Mouse (Mus musculus) CD4-positive, CD25-positive, alpha-beta regulatory T cell, adult 2 months (primary cell): ENCODE data around the gene Slc9a7.

Source experiments
- DNase-seq: peaks from one replicate; pipeline ENCODE4 v3.0.0-alpha.2; 2012; ENCODE audit warnings: low read depth, low spot score

The Slc9a7 gene

GRCm38 (mm10) chrX:20291282-20292039 lies at the start of gene Slc9a7:
TSS of gene Slc9a7 (minus strand) at chrX:20291807.
- peak; percentile 80 for DNase-seq

- peak; percentile 71 for DNase-seq
These were observed 44.1 kb upstream of the Slc9a7 start for GRCm38 (mm10) chrX:20335722-20336121.

DNA sequence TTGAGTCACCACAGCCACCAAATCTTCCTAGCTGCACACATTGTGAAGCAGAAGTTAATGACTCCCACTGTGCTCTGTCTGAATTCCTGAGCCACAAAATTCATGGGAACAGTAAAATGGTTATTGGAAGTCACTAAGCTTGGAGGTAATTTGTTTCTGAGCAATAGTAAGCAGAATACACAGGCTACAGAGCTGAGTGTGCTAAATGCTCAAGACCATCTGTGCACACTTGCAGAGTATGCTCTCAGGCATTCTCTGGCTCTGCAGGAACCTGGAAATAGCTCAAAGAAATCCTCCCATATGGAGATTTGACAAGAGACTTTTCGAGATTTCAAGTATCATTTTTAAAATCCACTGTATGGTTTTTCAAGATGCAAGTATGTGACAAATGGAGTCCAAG lies 41.1 kb upstream of the Slc9a7 start:
- no peak for DNase-seq

DNA sequence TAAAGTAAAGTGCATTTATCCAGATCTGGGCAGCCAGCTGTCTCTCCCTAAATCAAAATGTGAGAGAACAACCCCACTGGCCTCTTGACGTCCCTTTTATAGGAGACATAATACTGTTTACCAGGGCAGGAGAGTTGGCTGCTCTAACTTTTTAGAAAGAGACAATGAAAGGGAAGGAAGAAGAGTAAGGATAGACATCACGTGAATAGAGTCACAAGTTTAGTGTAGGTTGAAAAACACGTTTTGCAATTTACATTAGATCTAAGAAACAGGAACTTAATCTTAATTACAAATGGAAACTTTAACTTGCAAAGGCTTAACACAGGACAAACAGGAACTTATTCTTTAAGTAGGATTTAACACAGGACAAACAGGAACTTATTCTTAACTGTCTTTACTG lies 15.6 kb upstream of the Slc9a7 start:
- peak; percentile 3 for DNase-seq

DNA sequence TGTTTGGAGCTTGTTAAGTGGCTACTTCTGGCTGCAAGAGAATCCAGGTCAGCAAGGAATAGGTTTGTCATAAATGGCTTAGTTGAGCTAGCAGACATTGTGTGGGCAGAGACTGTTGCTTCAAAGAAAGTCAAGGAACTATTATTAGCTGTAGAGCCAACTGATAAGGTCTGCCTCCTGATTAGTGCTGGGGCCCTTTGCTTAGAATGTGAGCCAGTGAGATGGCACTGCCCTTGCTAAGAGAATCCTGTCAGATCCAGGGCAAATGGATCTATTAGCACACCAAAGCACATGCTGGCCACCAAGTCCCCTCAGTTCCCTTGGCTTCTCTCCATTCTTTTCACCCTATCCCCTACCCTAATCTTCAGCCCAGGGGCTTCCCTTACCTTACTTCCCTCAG lies 14.3 kb upstream of the Slc9a7 start:
- DNase-seq, result no peak

- DNase-seq, result no peak
These were observed 11.7 kb upstream of the Slc9a7 start for GRCm38 (mm10) chrX:20303280-20303679.

GRCm38 (mm10) chrX:20292040-20292417 lies 422 bp upstream of the Slc9a7 start:
- no peak for DNase-seq

- DNase-seq, result peak; percentile 44
These were observed 892 bp downstream of the Slc9a7 start for GRCm38 (mm10) chrX:20290715-20291114.

- peak; percentile 6 for DNase-seq
These were observed 2.9 kb downstream of the Slc9a7 start for GRCm38 (mm10) chrX:20288674-20289073.

DNA sequence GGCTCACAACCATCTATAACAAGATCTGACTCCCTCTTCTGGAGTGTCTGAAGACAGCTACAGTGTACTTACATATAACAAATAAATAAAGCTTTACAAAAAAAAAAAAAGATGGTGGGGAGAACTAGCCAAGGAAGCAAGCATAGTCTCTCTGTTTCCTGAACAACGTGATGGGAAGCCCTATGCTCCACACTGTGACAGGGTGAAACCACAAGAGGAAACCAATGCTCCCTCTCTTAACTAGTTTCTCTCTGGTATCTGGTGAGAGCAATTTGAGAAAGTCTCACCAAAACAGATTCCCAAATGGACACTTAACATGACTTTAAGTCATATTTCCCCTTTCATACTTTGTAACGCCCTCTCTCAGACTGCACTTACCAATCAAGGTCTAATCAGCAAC lies 5.4 kb downstream of the Slc9a7 start:
- DNase-seq, result no peak

GRCm38 (mm10) chrX:20279424-20279823 lies 12.2 kb downstream of the Slc9a7 start:
- peak; percentile 7 for DNase-seq

- no peak for DNase-seq
These were observed 17.8 kb downstream of the Slc9a7 start for GRCm38 (mm10) chrX:20273854-20274253.

- DNase-seq, result peak; percentile 31
These were observed 19.6 kb downstream of the Slc9a7 start for GRCm38 (mm10) chrX:20271980-20272379.

DNA sequence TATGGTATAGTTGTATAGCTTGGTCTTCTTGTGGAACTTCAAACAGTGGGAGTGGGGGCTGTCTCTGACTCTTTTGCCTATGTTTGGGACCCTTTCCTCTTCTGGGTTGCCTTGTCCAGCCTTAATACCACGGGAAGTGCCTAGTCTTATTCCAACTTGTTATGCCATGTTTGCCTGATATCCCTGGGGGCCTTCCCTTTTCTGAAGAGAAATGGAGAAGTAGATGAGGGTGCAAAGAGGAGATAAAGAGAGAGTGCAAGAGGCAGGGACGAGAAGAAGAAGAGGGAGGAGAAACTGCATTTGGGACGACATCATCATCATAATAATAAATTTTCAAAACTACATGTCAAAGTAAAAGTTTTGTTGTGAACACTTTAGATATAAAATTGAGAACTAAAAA lies 21.6 kb downstream of the Slc9a7 start:
- DNase-seq, result no peak

GRCm38 (mm10) chrX:20264370-20264769 lies 27.2 kb downstream of the Slc9a7 start:
- DNase-seq, result no peak

DNA sequence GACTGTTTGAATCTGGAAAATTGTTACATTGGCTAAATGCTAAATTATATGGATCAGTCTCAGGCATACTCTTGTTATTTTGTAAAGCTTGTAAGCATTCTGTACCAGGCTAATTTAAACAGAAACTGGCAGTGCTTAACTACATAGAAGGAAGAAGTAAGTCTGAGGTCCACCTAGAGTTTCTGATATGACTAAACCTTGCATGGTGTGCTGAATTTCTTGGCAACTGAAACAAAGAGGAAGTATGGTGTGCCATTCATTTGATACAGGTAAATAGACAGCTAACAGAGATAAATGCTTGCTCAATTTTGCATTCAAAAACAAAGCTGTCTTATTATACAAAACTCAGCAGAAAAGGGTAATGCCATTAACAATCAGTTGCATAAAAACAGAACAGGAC lies 63.5 kb downstream of the Slc9a7 start:
- DNase-seq, result no peak

DNA sequence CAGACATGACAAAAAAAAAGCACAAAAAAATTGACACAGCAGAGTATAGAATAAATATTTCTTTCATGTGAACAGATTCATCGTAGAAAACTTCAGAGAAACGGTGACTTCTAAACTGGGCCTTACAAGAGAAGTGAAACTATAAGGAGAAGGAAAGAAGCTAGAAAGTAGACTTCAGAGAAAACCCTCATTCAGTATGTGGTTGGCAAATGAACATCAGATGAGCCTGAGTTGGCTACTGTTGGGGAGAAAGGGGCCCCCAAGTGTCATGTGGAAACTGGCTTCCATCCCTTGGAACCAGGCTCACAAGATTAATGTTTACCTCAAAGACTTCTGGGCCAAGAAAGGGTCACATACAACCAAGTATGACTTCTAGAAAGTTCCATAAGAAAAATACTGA lies 70.1 kb downstream of the Slc9a7 start:
- no peak for DNase-seq

DNA sequence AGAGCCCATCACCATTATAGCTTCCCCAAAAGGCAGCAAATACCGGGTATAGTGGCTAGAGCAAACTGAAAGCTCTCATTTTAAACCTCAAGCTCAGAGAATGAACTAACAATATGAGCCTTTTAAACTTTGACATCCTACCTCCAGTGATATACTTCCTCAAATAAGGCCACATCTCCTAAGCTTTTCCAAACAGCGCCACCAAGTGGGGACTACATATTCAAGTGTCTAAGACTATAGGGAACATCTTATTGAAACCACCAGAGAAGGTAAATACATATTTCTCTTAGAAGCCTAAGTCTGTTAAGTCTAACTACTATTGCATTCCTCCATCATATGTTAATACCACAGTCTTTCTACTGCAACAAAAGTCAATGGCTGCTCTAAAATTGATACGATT lies 106.0 kb downstream of the Slc9a7 start:
- DNase-seq, result no peak

GRCm38 (mm10) chrX:20176792-20177191 lies 114.8 kb downstream of the Slc9a7 start:
- DNase-seq, result no peak

GRCm38 (mm10) chrX:20168430-20168829 lies 123.2 kb downstream of the Slc9a7 start:
- peak; percentile 0 for DNase-seq

- DNase-seq, result no peak
These were observed 126.6 kb downstream of the Slc9a7 start for GRCm38 (mm10) chrX:20164984-20165383.

GRCm38 (mm10) chrX:20162322-20162711 lies 129.3 kb downstream of the Slc9a7 start:
- DNase-seq, result peak; percentile 29

GRCm38 (mm10) chrX:20161687-20162321 lies 129.8 kb downstream of the Slc9a7 start:
- DNase-seq, result no peak
